Mouse (Mus musculus): ENCODE measurements around the gene Mrpl47.

DNA sequence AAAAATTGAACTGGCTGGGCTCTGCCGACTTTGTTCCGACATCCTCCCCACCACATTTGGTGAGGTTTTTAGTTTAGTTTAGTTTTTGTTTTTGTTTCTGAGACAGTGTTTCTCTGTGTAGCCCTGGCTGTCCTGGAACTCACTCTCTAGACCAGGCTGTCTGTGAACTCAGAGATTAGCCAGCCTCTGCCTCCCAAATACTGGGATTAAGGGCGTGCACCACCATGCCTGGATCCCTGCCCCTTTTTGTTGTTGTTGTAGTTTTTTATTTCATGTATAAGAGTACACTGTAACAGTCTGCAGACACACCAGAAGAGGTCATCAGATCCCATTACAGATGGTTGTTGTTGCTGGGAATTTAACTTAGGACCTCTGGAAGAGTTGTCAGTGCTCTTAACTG lies 47.4 kb downstream of the Mrpl47 start:
- TF ChIP-seq HCFC1 (IDR thresholded peaks at IDR 0.05; ENCODE audit: low read depth, low read length): no peak
- no peak for TF ChIP-seq MAZ (IDR thresholded peaks at IDR 0.05; ENCODE audit: low read depth, low read length)
- no peak for TF ChIP-seq SMC3 (IDR thresholded peaks at IDR 0.05; ENCODE audit: low read depth, low read length)
- no peak for TF ChIP-seq PAX5 (IDR thresholded peaks at IDR 0.05; ENCODE audit: low read length)
- no peak for TF ChIP-seq POLR2A (IDR thresholded peaks at IDR 0.05; ENCODE audit: low read depth, low read length)
- TF ChIP-seq CTCF (conservative IDR thresholded peaks at IDR 0.05 in 1 of 2, IDR thresholded peaks at IDR 0.05 in 1 of 2; ENCODE audit: low read depth in 2 of 2, low read length in 2 of 2): no peak
- no peak for TF ChIP-seq USF1 (IDR thresholded peaks at IDR 0.05; ENCODE audit: low read depth, low read length)
- TF ChIP-seq USF2 (conservative IDR thresholded peaks at IDR 0.05; ENCODE audit: low read depth, low read length): no peak
- no peak for TF ChIP-seq TCF12 (IDR thresholded peaks at IDR 0.05; ENCODE audit: low read depth, low read length)
- TF ChIP-seq SIN3A (IDR thresholded peaks at IDR 0.05; ENCODE audit: low read length): no peak
- TF ChIP-seq MAFK (IDR thresholded peaks at IDR 0.05; ENCODE audit: insufficient replicate concordance, low read length): no peak
- no peak for TF ChIP-seq ZMIZ1 (IDR thresholded peaks at IDR 0.05; ENCODE audit: low read depth, low read length)

Data from CH12.LX (cell line).